Mouse (Mus musculus) cerebellum, adult 2 months (tissue): ENCODE measurements at regions not wholly inside any gene's neighbourhood (a gene's known extent, or its start where the extent isn't known, plus 50 kb on each side); places are given as distances from the start of the nearest gene placed in this dataset.

Source experiments
- CTCF ChIP-seq: fragments of 200-500 bp; IDR thresholded peaks from 2 replicates; pipeline ENCODE4 v1.5.1; 2011; ENCODE audit warnings: low read depth, mild to moderate bottlenecking, control low read depth, low read length, moderate library complexity, borderline replicate concordance; ENCODE audit not compliant: insufficient read depth
- POLR2A ChIP-seq: fragments of 200-500 bp; IDR thresholded peaks from 2 replicates; pipeline ENCODE4 v1.6.1; 2011; ENCODE audit warnings: low read length, control low read depth, borderline replicate concordance; ENCODE audit not compliant: insufficient read depth

DNA sequence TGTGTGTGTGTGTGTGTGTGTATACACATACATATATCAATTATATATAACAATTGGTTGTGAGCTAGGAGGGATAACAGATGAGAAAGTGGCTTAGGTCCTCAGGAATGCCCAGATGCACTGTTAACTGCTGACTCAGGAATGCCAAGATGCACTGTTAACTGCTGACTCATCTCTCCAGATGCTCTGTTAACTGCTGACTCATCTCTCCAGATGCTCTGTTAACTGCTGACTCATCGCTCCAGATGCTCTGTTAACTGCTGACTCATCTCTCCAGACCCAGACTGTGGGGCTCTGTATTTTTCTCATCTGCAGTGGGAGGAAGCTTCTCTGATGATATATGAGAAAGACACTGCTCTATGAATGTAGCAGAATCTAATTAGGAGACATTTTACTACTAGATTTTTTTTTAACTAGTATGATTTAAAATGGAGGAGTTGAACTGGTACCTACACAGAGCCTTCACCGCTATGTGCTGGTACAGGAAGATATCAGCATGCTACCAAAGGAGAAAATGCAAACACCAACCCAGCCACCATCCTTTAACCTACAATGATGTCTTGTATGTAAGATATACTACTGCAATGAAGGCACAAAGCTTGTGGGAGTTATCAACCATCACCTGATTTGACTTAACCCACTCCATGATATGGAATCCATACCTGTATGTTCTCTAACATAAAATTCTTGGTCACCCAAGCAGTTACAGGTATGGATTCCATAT lies 1119.3 kb upstream of the Celf2 start:
- TF ChIP-seq CTCF = no peak
- TF ChIP-seq POLR2A = no peak
